Mouse (Mus musculus): ENCODE measurements around the gene Lrrn2. TPM values are rescaled to one million over a fixed set of nuclear protein-coding genes. Genes with fewer than 3 reads are reported as not detected.

The Lrrn2 gene
- 0.03 and 0.04 TPM in 2 replicates for polyA plus RNA-seq (2012; rRNA removed)

GRCm38 (mm10) chr1:132880161-132881005, at the start of gene Lrrn2:
TSS of gene Lrrn2 (plus strand) at chr1:132880273.

Other genes with a start within 250 kb of the Lrrn2 start
- gene Nfasc, start 138.5 kb upstream of the Lrrn2 start, polyA plus RNA-seq (2012; rRNA removed): 0.05 and 0.06 TPM in 2 replicates
- 27.4 and 31.1 TPM in 2 replicates for gene Mdm4, start 150.3 kb downstream of the Lrrn2 start, polyA plus RNA-seq (2012; rRNA removed)
- 1.0 TPM in 2 replicates for gene Pik3c2b, start 165.4 kb downstream of the Lrrn2 start, polyA plus RNA-seq (2012; rRNA removed)

Measured in liver, embryonic 18 days (tissue).